Mouse (Mus musculus): ENCODE measurements around the gene Tspan4. TPM values are rescaled to one million over a fixed set of nuclear protein-coding genes. Genes with fewer than 3 reads are reported as not detected.

Gene Tspan4
- polyA plus RNA-seq, 1 experiment from 2014 or later = 49.1 TPM

DNA sequence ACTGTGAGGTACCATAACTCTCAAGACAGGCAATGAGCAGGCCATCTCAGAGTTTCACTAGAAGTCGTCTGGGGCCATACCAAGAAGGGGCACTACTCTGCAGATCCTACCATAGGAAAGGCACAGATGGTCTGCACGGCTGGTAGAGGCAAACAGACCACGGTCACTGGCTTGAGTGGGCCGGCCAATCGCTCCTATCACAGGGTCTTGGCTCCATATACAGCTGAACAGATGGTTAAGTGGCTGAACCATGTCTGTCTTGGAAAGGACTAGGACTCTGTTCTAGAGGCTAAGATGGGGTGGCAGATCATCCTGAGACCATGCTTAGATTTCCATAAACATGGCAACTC is 27.5 kb downstream of the Tspan4 start:
- H3K4me2 ChIP-seq = no peak overlapping the region
- H3K9ac ChIP-seq = no peak overlapping the region
- no peaks in the 10 kb centered on the region for H3K27me3 ChIP-seq (replicated peaks)
- no peaks in the 10 kb centered on the region for H3K9me3 ChIP-seq
- WGBS = 93% methylated on average over 5 of the region's 5 CpGs
- H3K27ac ChIP-seq = no peak overlapping the region
- peaks cover 5% of the 10 kb centered on the region; the same call in 1 of the 2 replicates for H3K36me3 ChIP-seq (replicated peaks)
- H3K4me3 ChIP-seq = no peak overlapping the region
- no peak for ATAC-seq (replicated peaks)
- no peaks in the 10 kb centered on the region for H3K4me1 ChIP-seq

DNA sequence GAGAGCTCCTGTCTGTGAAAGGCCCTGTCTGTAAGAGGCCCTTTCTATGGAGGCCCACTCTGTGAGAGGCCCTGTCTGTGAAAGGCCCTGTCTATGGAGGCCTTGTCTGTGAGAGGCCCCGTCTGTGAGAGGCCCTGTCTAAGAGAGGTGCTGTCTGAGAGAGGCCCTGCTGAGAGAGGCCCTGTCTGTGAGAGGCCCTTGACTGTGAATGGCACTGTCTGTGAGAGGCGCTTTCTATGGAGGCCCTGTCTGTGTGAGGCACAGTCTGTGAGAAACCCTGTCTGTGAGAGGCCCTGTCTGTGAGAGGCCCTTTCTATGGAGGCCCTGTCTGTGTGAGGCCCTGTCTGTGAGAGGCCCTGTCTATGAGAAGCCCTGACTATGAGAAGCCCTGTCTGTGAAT is 31.2 kb downstream of the Tspan4 start:
- Histone ChIP-seq H3K9me3 (no peaks in the 10 kb centered on the region), H3K4me3 (no peak overlapping the region), H3K4me2 (no peak overlapping the region), H3K4me1 (no peaks in the 10 kb centered on the region), H3K27me3 (replicated peaks) (no peaks in the 10 kb centered on the region), H3K27ac (no peak overlapping the region), H3K36me3 (replicated peaks) (no peaks in the 10 kb centered on the region), H3K9ac (no peak overlapping the region)
- 69% methylated on average over 2 of the region's 2 CpGs for WGBS
- no peak for ATAC-seq (replicated peaks)

DNA sequence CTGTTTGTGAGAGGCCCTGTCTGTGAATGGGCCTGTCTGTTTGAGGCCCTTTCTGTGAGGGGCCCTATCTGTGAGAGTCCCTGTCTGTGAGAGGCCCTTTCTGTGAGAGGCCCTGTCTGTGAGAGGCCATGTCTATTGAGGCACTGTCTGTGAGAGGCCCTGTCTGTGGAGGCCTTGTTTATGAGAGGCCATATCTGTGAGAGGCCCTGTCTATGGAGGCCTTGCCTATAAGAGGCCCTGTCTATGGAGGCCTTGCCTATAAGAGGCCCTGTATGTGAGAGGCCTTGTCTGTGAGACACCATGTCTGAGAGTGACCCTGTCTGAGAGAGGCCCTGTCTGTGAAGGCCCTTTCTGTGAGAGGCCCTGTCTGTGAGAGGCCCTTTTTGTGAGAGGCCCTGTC is 33.1 kb downstream of the Tspan4 start:
- Histone ChIP-seq H3K4me2 (no peak overlapping the region), H3K36me3 (replicated peaks) (peaks cover 8% of the 10 kb centered on the region; the same call in 1 of the 2 replicates), H3K9me3 (no peaks in the 10 kb centered on the region), H3K4me3 (no peak overlapping the region), H3K27me3 (replicated peaks) (no peaks in the 10 kb centered on the region), H3K4me1 (no peaks in the 10 kb centered on the region), H3K27ac (no peak overlapping the region), H3K9ac (no peak overlapping the region)
- no peak for ATAC-seq (replicated peaks)

DNA sequence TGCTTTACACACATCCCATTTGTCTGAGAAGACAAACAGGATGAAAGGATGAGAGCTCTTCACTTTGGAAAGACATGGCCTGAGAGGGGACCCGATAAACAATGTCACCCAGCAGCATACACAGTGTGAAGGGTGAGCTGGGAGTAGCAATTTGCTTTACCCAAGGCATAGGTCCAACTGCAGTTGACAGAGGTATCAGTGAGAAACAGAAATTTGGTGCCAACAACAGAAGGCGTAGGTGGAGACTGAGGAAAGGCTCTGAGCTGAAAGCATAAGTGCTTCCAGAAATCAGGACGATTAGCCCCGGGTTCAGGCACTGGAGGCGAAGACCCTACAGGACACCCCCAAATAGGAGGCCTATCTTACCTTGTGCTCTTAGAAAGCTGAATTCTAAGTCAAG is 35.2 kb downstream of the Tspan4 start:
- no peak overlapping the region for H3K4me3 ChIP-seq
- 95% methylated on average over 5 of the region's 5 CpGs for WGBS
- H3K36me3 ChIP-seq (replicated peaks) = peaks cover 10% of the 10 kb centered on the region; the same call in 1 of the 2 replicates
- H3K27ac ChIP-seq = no peak overlapping the region
- H3K27me3 ChIP-seq (replicated peaks) = no peaks in the 10 kb centered on the region
- H3K9ac ChIP-seq = no peak overlapping the region
- no peaks in the 10 kb centered on the region for H3K9me3 ChIP-seq
- H3K4me1 ChIP-seq = no peaks in the 10 kb centered on the region
- ATAC-seq (replicated peaks) = no peak
- no peak overlapping the region for H3K4me2 ChIP-seq

DNA sequence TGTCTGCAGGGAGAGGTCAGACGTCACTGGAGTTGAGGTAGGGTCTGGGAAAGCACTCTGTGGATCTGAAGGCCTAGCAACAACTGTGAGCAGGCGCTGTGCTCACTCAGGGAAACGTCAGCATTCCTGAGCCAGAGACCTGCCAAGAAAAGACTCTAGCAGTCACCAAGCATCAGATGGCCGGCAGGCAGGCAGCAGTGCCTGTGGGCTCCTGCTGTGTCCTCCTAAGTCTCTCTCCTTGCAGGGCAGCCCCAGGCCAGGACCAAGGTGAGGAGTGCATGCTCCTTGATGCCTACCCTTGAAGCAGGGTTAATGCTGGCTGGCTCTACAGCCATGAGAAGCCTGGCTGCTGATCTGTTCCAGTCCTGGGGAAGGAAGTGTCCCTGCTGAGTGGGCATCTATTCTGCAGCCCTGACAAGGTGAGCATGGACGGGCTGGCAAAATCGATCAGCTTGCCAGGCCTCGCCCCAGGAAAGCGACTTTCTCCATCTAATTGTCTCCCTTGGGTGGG is 35.7 kb downstream of the Tspan4 start:
- Histone ChIP-seq H3K9ac (no peak overlapping the region), H3K4me1 (no peaks in the 10 kb centered on the region), H3K27ac (no peak overlapping the region), H3K4me3 (no peak overlapping the region), H3K27me3 (replicated peaks) (no peaks in the 10 kb centered on the region), H3K9me3 (no peaks in the 10 kb centered on the region), H3K4me2 (no peak overlapping the region), H3K36me3 (replicated peaks) (peaks cover 11% of the 10 kb centered on the region; the same call in 1 of the 2 replicates)
- ATAC-seq (replicated peaks) = no peak
- 64% methylated on average over 8 of the region's 8 CpGs for whole genome bisulfite sequencing

DNA sequence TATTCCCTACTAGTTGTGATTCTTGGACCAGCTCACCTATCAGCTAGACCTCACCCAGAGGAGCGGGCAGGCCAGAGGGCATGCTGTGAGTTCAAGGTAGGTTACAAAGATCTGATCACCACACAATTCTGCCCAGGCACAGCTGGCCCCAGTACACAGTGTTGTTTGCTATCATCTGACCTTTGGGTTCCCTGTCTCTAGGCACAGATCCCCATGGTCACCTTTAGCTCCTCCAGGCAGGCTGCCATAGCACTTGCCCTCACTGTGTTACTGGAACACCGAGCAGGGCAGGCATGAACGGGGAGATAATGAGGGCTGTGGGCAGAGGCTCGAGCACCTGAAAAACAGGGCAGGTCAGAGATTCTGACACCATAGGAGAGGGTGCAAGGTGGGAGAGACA is 42.6 kb downstream of the Tspan4 start:
- Histone ChIP-seq H3K4me1 (no peaks in the 10 kb centered on the region), H3K27ac (no peak overlapping the region), H3K4me2 (no peak overlapping the region), H3K36me3 (replicated peaks) (peaks cover 7% of the 10 kb centered on the region; the same call in 1 of the 2 replicates), H3K27me3 (replicated peaks) (no peaks in the 10 kb centered on the region), H3K9me3 (no peaks in the 10 kb centered on the region), H3K9ac (no peak overlapping the region), H3K4me3 (no peak overlapping the region)
- WGBS = 92% methylated on average over 4 of the region's 4 CpGs
- ATAC-seq (replicated peaks) = no peak

DNA sequence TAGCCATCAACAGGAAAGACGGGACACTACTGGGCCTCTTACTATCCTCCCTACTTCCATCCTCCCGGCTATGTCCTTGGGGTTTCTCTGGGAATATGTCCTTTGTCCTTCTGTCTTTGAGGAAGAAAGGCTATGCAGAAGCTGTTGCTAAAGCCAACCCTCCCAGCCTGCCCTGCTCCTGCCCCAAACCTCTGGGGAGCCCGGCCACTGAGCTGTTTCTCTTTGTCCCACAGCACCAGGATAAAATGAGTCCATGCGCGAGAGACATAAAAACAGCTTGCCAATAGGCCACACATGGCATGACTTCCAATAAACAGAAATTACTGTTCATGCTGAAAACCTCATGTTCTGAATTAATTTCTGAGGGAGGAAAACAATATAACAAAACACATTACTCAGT is 43.3 kb downstream of the Tspan4 start:
- no peak overlapping the region for H3K27ac ChIP-seq
- H3K9ac ChIP-seq = no peak overlapping the region
- no peak overlapping the region for H3K4me3 ChIP-seq
- H3K36me3 ChIP-seq (replicated peaks) = peaks cover 6% of the 10 kb centered on the region; the same call in 1 of the 2 replicates
- H3K9me3 ChIP-seq = no peaks in the 10 kb centered on the region
- no peaks in the 10 kb centered on the region for H3K4me1 ChIP-seq
- ATAC-seq (replicated peaks) = no peak
- H3K4me2 ChIP-seq = no peak overlapping the region
- H3K27me3 ChIP-seq (replicated peaks) = no peaks in the 10 kb centered on the region
- 77% methylated on average over 5 of the region's 5 CpGs for WGBS

DNA sequence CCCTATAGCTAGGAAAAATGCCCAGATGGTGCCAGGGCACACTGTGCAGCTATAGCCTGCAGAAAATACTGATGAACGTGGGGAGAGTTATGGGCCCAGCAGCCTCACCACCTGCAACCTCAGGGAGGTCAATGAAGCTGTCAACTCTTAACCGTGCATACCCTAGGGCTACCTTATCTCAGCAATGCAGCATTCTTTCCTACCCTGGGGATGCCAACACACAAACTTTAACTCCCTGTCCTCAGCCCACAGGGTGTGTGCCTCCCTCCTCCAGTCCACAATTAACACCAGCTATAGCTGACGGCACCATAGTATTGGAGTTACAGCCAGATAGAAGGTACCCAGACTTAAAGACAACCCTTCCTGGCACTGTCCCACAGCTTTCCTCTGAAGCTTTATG is 43.9 kb downstream of the Tspan4 start:
- Histone ChIP-seq H3K27ac (no peak overlapping the region), H3K4me1 (no peaks in the 10 kb centered on the region), H3K27me3 (replicated peaks) (no peaks in the 10 kb centered on the region), H3K9me3 (no peaks in the 10 kb centered on the region), H3K4me3 (no peak overlapping the region), H3K9ac (no peak overlapping the region), H3K4me2 (no peak overlapping the region), H3K36me3 (replicated peaks) (peaks cover 6% of the 10 kb centered on the region; the same call in 1 of the 2 replicates)
- WGBS = 86% methylated on average over 3 of the region's 3 CpGs
- no peak for ATAC-seq (replicated peaks)

DNA sequence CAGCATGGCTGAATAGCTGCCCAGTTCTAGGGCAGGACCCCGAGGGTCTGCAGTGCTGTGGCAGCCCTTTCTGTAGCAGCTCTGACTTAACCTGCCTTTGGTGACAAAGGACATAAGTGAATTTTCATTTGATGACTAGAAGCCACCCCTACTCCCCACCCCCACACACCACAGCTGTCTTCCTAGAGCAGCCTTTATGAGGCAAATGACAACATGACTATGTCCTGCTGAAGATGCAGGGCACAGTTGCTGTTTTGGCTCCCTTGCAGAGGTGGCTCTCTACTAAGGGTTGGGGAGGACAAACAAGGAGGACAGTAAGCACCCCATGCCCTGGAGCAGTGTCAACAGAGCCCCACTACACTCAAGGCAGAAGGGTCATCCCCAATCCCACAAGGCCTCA is 44.8 kb downstream of the Tspan4 start:
- peaks cover 6% of the 10 kb centered on the region; the same call in 1 of the 2 replicates for H3K36me3 ChIP-seq (replicated peaks)
- H3K4me1 ChIP-seq = no peaks in the 10 kb centered on the region
- no peaks in the 10 kb centered on the region for H3K27me3 ChIP-seq (replicated peaks)
- H3K27ac ChIP-seq = no peak overlapping the region
- no peak overlapping the region for H3K4me3 ChIP-seq
- no peaks in the 10 kb centered on the region for H3K9me3 ChIP-seq
- no peak for ATAC-seq (replicated peaks)
- 86% methylated on average over 1 of the region's 1 CpGs for WGBS
- no peak overlapping the region for H3K9ac ChIP-seq
- no peak overlapping the region for H3K4me2 ChIP-seq

DNA sequence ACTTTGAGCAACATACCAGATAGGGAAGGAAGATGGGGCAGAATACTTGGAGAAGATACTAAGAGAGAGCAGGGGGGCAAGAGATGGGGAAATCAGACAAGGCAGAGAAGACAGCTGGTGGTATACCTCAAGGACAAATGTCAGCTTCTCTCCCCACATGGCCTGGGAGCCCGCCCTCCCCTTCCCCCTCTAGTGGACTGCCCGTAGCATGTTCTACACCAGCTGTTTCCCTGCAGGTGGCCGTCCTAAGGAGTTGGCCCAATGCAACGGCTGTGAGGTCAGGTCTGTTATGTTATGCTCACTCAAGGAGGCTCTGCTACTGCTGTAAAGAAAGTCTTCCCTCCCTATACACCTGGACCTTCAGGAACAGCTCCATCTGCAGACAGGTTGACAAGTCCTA is 48.0 kb downstream of the Tspan4 start:
- H3K27me3 ChIP-seq (replicated peaks) = no peaks in the 10 kb centered on the region
- H3K27ac ChIP-seq = no peak overlapping the region
- no peak overlapping the region for H3K9ac ChIP-seq
- WGBS = 43% methylated on average over 4 of the region's 4 CpGs
- no peak overlapping the region for H3K4me2 ChIP-seq
- no peak overlapping the region for H3K4me3 ChIP-seq
- no peaks in the 10 kb centered on the region for H3K4me1 ChIP-seq
- no peak for ATAC-seq (replicated peaks)
- no peaks in the 10 kb centered on the region for H3K9me3 ChIP-seq
- H3K36me3 ChIP-seq (replicated peaks) = peaks cover 10% of the 10 kb centered on the region; the same call in 1 of the 2 replicates

DNA sequence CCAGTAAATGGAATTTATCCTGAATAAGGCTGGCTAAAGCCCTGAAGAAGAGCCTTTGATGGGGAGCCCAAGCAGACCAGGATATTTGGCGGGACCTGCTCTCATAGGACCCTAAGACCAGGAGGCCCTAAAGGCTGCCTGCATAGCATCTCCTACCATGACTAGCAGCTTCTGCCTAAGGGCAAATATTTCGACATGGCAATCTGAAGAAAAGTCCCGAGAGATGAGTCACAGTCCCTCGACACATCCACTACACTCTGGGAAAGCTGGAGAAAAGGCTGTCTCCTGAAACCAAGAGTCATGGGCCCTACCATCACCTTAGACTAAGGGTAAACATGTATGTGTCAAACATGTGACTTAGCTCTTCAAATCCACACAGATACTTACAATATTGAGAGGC is 49.2 kb downstream of the Tspan4 start:
- H3K9ac ChIP-seq = no peak overlapping the region
- no peaks in the 10 kb centered on the region for H3K9me3 ChIP-seq
- ATAC-seq (replicated peaks) = no peak
- H3K27ac ChIP-seq = no peak overlapping the region
- H3K36me3 ChIP-seq (replicated peaks) = peaks cover 10% of the 10 kb centered on the region; the same call in 1 of the 2 replicates
- no peak overlapping the region for H3K4me3 ChIP-seq
- no peak overlapping the region for H3K4me2 ChIP-seq
- H3K4me1 ChIP-seq = no peaks in the 10 kb centered on the region
- 92% methylated on average over 4 of the region's 4 CpGs for WGBS
- no peaks in the 10 kb centered on the region for H3K27me3 ChIP-seq (replicated peaks)

DNA sequence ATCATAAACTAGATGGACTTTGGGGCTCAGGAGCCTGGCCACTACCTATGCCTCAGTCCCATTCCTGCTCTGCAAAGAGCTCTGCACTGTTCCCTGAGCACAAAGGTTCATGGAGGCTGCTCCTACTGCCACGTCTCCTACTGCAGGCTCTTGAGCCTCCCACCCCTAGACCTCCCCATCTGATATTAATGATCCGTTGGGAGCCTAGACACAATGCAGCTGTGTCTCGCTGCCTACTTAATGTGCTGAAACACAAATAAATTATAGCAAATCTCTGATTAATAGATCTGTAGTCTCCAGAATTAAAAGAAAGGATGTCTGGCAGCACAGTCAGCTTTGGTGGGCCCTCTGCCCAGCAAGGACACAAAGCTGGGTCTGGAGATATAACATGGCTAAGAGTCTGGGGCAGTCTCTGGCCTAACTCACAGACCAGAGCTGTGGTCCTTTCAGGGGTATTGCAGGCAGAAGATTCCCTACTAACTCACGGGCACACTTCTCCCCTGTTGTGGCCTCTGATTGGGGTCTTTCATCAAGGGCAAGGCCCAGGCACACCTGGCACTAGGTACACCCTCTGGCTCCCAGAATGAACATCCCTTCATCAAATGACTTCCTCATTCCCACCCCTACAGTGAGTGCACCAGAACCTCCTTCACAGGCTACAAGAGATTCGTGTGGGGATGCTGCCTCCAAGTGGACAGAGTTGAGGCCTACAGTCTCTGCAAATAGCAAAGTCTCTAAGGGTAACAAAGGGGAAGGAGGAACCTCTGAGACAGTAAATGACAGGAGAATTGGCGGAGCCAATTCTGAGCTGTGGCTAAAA is 49.9 kb downstream of the Tspan4 start:
- Histone ChIP-seq H3K4me2 (no peak overlapping the region), H3K36me3 (replicated peaks) (peaks cover 12% of the 10 kb centered on the region; the same call in 1 of the 2 replicates), H3K9me3 (no peaks in the 10 kb centered on the region), H3K4me3 (no peak overlapping the region), H3K9ac (no peak overlapping the region), H3K27ac (no peak overlapping the region), H3K27me3 (replicated peaks) (no peaks in the 10 kb centered on the region), H3K4me1 (no peaks in the 10 kb centered on the region)
- WGBS = 58% methylated on average over 6 of the region's 6 CpGs
- ATAC-seq (replicated peaks) = peak; percentile 78

DNA sequence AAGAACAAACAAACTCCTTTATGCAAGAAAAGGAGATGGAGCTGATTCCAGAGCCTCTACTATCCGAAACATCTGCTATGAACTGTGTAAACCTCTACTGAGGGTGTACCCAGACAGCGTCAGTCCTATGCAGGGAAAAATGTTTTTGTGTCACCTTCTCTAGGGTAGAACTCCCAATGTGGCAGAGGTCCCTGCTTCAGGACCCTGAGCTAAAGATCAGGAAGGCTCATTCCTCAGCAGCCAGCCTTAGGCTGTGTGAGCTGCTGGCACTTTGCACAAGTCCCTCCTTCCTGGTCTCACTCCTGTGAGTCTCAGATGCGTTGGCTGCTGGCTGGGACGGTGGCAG is 50.5 kb downstream of the Tspan4 start:
- no peak overlapping the region for H3K9ac ChIP-seq
- ATAC-seq (replicated peaks) = peak; percentile 24; the same call in 1 of the 2 replicates

More for the DNA sequence above, 50.5 kb downstream of the Tspan4 start:
- H3K27ac ChIP-seq = no peak overlapping the region
- H3K36me3 ChIP-seq (replicated peaks) = peaks cover 13% of the 10 kb centered on the region; the same call in 1 of the 2 replicates
- no peak overlapping the region for H3K4me2 ChIP-seq
- 87% methylated on average over 4 of the region's 4 CpGs for WGBS
- H3K4me1 ChIP-seq = no peaks in the 10 kb centered on the region
- H3K9me3 ChIP-seq = no peaks in the 10 kb centered on the region
- no peaks in the 10 kb centered on the region for H3K27me3 ChIP-seq (replicated peaks)
- no peak overlapping the region for H3K4me3 ChIP-seq
